Mouse (Mus musculus) midbrain, embryonic 16.5 days (tissue): Measurements from ENCODE around the gene Gm3015. TPM values are rescaled to one million over a fixed set of nuclear protein-coding genes. Genes with fewer than 3 reads are reported as not detected.
"Not testable (repeated sequence)": the region's sequence is repeated elsewhere in the genome, so short reads cannot be mapped to it uniquely, and the experiment has no call there.

ENCODE experiments used
- ATAC-seq: fragments of 200-750 bp; cut with Nextera tagmentation; 2 replicates; pipeline ENCODE4 v1.8.0; 2017; ENCODE audit warnings: moderate TSS enrichment
- H3K27ac ChIP-seq: fragments of 300-500 bp; sonication (generic); 2 replicates; pipeline ENCODE4 v1.5.1; 2014; ENCODE audit warnings: mild to moderate bottlenecking, low read length, mixed read lengths
- H3K27me3 ChIP-seq: fragments of 300-500 bp; sonication (generic); 2 replicates; pipeline ENCODE4 v1.6.1; 2014; ENCODE audit warnings: low read depth, low read length, mixed read lengths; ENCODE audit not compliant: control insufficient read depth, insufficient read depth
- H3K36me3 ChIP-seq: fragments of 300-500 bp; sonication (generic); 2 replicates; pipeline ENCODE4 v1.6.1; 2014; ENCODE audit warnings: mild to moderate bottlenecking, low read length, moderate library complexity, mixed read lengths; ENCODE audit not compliant: control insufficient read depth, insufficient read depth
- H3K4me1 ChIP-seq: fragments of 300-500 bp; sonication (generic); 2 replicates; pipeline ENCODE4 v1.6.1; 2014; ENCODE audit warnings: mild to moderate bottlenecking, low read length, mixed read lengths; ENCODE audit not compliant: control insufficient read depth, insufficient read depth
- H3K4me2 ChIP-seq: fragments of 300-500 bp; sonication (generic); 2 replicates; pipeline ENCODE4 v1.6.1; 2014; ENCODE audit warnings: mild to moderate bottlenecking, low read length, mixed read lengths
- H3K4me3 ChIP-seq: fragments of 300-500 bp; sonication (generic); 2 replicates; pipeline ENCODE4 v1.5.1; 2014; ENCODE audit warnings: low read depth, mild to moderate bottlenecking, low read length, moderate library complexity, mixed read lengths
- H3K9ac ChIP-seq: fragments of 300-500 bp; sonication (generic); 2 replicates; pipeline ENCODE4 v1.6.1; 2014; ENCODE audit warnings: low read depth, low read length, mixed read lengths
- H3K9me3 ChIP-seq: fragments of 300-500 bp; sonication (generic); replicated peaks from 2 replicates; pipeline ENCODE4 v1.6.1; 2014; ENCODE audit warnings: mild to moderate bottlenecking, low read length, mixed read lengths; ENCODE audit not compliant: control insufficient read depth, poor library complexity, severe bottlenecking
- WGBS: fragments of 180-500 bp; shearing (Covaris S2); extraction: QIAGEN DNeasy Blood & Tissue Kit; methylation state at CpG from one replicate; pipeline ENCODE4 v1.1.7; 2014; 5-methylcytosine and 5-hydroxymethylcytosine counted together
- polyA plus RNA-seq: library from polyadenylated mRNA; unstranded; fragments of >200 nt; fragmentation: Nextera tagmentation; extraction: Ambion mirVana; gene quantifications from 2 replicates; pipeline ENCODE4 v1.2.1, GENCODE M21; 2015

Gene Gm3015
- not detected in 2 replicates for polyA plus RNA-seq

- no CpG with 5 or more reads among the region's 1 CpGs for WGBS
- H3K4me1 ChIP-seq, ATAC-seq, H3K4me2 ChIP-seq, H3K27ac ChIP-seq, H3K9ac ChIP-seq, H3K4me3 ChIP-seq, H3K9me3 ChIP-seq, H3K36me3 ChIP-seq, H3K27me3 ChIP-seq: not testable (repeated sequence)
Measured at GRCm38 (mm10) chr14:42768721-42769120, at the start of gene Gm3015. Gm3015 (minus strand) TSS chr14:42768821.

- not testable (repeated sequence) for ATAC-seq
Measured at GRCm38 (mm10) chr14:42797887-42798286, 29.3 kb upstream of the Gm3015 start, which contains the start of gene Gm10377. Gm10377 (minus strand) TSS chr14:42797987.

More at GRCm38 (mm10) chr14:42797887-42798286, 29.3 kb upstream of the Gm3015 start, which contains the start of gene Gm10377:
- H3K4me3 ChIP-seq, H3K9me3 ChIP-seq, H3K36me3 ChIP-seq, H3K4me1 ChIP-seq, H3K4me2 ChIP-seq, H3K27me3 ChIP-seq, H3K27ac ChIP-seq, H3K9ac ChIP-seq: not testable (repeated sequence)

Other genes with a start within 250 kb of the Gm3015 start
- not detected in 2 replicates for gene Gm8024, start 244.5 kb downstream of the Gm3015 start, polyA plus RNA-seq
- gene Gm17124, start 168.9 kb downstream of the Gm3015 start, polyA plus RNA-seq, result not detected in 2 replicates
- not detected in 2 replicates for gene Gm3633, start 126.9 kb downstream of the Gm3015 start, polyA plus RNA-seq
- not detected in 2 replicates for gene Gm10378, start 112.9 kb downstream of the Gm3015 start, polyA plus RNA-seq
- gene Gm10377, start 29.2 kb upstream of the Gm3015 start, polyA plus RNA-seq, result not detected in 2 replicates
- gene Gm21977, start 84.7 kb upstream of the Gm3015 start, polyA plus RNA-seq, result not detected in 2 replicates
- not detected in 2 replicates for gene Gm8082, start 224.8 kb upstream of the Gm3015 start, polyA plus RNA-seq
- not detected in 2 replicates for gene Gm10376, start 246.8 kb upstream of the Gm3015 start, polyA plus RNA-seq